Mouse (Mus musculus) retina, embryonic 14.5 days (tissue): ENCODE data around the gene Hpcal1.
"Not testable (repeated sequence)": the region's sequence is repeated elsewhere in the genome, so short reads cannot be mapped to it uniquely, and the experiment has no call there.

ENCODE experiments used
- DNase-seq: peaks from one replicate; pipeline ENCODE4 v3.0.0-alpha.2; 2015; ENCODE audit warnings: low spot score

The Hpcal1 gene

GRCm38 (mm10) chr12:17740226-17740625 lies 49.6 kb downstream of the Hpcal1 start:
- DNase-seq = no peak

GRCm38 (mm10) chr12:17741637-17742364 lies 51.1 kb downstream of the Hpcal1 start:
- no peak for DNase-seq

GRCm38 (mm10) chr12:17742571-17743321 lies 52.1 kb downstream of the Hpcal1 start:
- DNase-seq = no peak

- no peak for DNase-seq
Observed at GRCm38 (mm10) chr12:17745431-17745830, 54.8 kb downstream of the Hpcal1 start.

GRCm38 (mm10) chr12:17746725-17747124 lies 56.1 kb downstream of the Hpcal1 start:
- DNase-seq = peak; percentile 81

- peak; percentile 39 for DNase-seq
Observed at GRCm38 (mm10) chr12:17747191-17748154, 56.8 kb downstream of the Hpcal1 start.

GRCm38 (mm10) chr12:17748155-17748529 lies 57.5 kb downstream of the Hpcal1 start:
- DNase-seq = no peak

GRCm38 (mm10) chr12:17749784-17750183 lies 59.1 kb downstream of the Hpcal1 start:
- no peak for DNase-seq

- DNase-seq = no peak
Observed at GRCm38 (mm10) chr12:17750500-17750899, 59.8 kb downstream of the Hpcal1 start.

GRCm38 (mm10) chr12:17752828-17753227 lies 62.2 kb downstream of the Hpcal1 start:
- peak; percentile 58 for DNase-seq

- no peak for DNase-seq
Observed at GRCm38 (mm10) chr12:17754771-17755170, 64.1 kb downstream of the Hpcal1 start.

GRCm38 (mm10) chr12:17756891-17757290 lies 66.2 kb downstream of the Hpcal1 start:
- DNase-seq = no peak

GRCm38 (mm10) chr12:17762286-17762933 lies 71.8 kb downstream of the Hpcal1 start:
- no peak for DNase-seq

- no peak for DNase-seq
Observed at GRCm38 (mm10) chr12:17763054-17763453, 72.4 kb downstream of the Hpcal1 start.

- DNase-seq = no peak
Observed at GRCm38 (mm10) chr12:17764005-17764404, 73.3 kb downstream of the Hpcal1 start.

- not testable (repeated sequence) for DNase-seq
Observed at GRCm38 (mm10) chr12:17767567-17767966, 76.9 kb downstream of the Hpcal1 start.

GRCm38 (mm10) chr12:17769476-17770172 lies 79.0 kb downstream of the Hpcal1 start:
- DNase-seq = no peak

- peak; percentile 48 for DNase-seq
Observed at GRCm38 (mm10) chr12:17770538-17770937, 79.9 kb downstream of the Hpcal1 start.

GRCm38 (mm10) chr12:17773721-17774120 lies 83.1 kb downstream of the Hpcal1 start:
- DNase-seq = not testable (repeated sequence)

- DNase-seq = not testable (repeated sequence)
Observed at GRCm38 (mm10) chr12:17774842-17775241, 84.2 kb downstream of the Hpcal1 start.

- peak; percentile 67 for DNase-seq
Observed at GRCm38 (mm10) chr12:17778320-17778719, 87.7 kb downstream of the Hpcal1 start.
